Mouse (Mus musculus): Measurements from ENCODE around the gene Cxcr4.

DNA sequence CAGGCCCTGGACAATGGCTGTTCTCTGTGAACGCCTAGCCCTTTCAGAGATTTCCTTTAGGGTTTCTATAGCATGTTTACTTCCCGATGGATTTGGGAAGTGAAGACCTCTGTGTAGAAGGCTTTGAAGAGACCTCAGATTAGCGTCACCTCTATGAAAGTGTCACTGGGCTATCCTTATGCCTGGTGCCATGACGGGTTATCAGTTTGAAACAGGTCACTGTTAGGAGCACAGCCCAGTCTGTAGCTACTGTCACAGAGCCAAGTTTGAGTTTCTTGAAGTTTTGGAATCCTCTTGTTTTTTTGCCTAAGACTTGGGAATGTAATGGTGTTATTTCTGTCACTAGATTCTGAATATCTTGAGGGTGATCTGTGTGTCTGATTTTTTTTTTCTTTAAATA is 17.0 kb downstream of the Cxcr4 start:
- TF ChIP-seq CTCF (IDR thresholded peaks at IDR 0.05; ENCODE audit: low read depth, low read length) (no peak), GATA1 (IDR thresholded peaks at IDR 0.05; ENCODE audit: borderline replicate concordance, low read length) (no peak), TAL1 (conservative IDR thresholded peaks at IDR 0.05; ENCODE audit: low read depth, low read length) (no peak), POLR2AphosphoS5 (IDR thresholded peaks at IDR 0.05; ENCODE audit: insufficient replicate concordance, low read depth, low read length) (no peak), GATA2 (IDR thresholded peaks at IDR 0.05; ENCODE audit: borderline replicate concordance, low read depth, low read length) (no peak)
